Mouse (Mus musculus): ENCODE data around the gene Rem1. TPM values are rescaled to one million over a fixed set of nuclear protein-coding genes. Genes with fewer than 3 reads are reported as not detected.

The Rem1 gene
- total and polyA plus RNA-seq, 3 experiments, result not detected

GRCm38 (mm10) chr2:152622953-152623352 is 3.8 kb upstream of the Rem1 start, which contains the start of gene Defb25:
Defb25 (minus strand) TSS chr2:152623053.
- no peak for ATAC-seq (ENCODE audit: extremely low read depth, insufficient number of reproducible peaks, low FRiP score, poor library complexity, severe bottlenecking)
- H3K4me3 ChIP-seq (ENCODE audit: low read depth, low read length), result no peak within 1 kb of the TSS
- H3K9me3 ChIP-seq (replicated peaks), result no peaks in the 10 kb centered on the region
- DNase-seq (ENCODE audit: low spot score), result no peak
- H3K4me1 ChIP-seq (ENCODE audit: insufficient read depth, low read depth, low read length), result no peaks in the 10 kb centered on the region
- no peaks in the 10 kb centered on the region for H3K36me3 ChIP-seq (replicated peaks)
- H3K27me3 ChIP-seq (ENCODE audit: insufficient read depth, low read length), result peaks cover 17% of the 10 kb centered on the region
- no peak for TF ChIP-seq GATA2 (IDR thresholded peaks at IDR 0.05; ENCODE audit: borderline replicate concordance, low read depth, low read length)
- TF ChIP-seq TAL1 (conservative IDR thresholded peaks at IDR 0.05; ENCODE audit: low read depth, low read length), result no peak
- TF ChIP-seq GATA1 (IDR thresholded peaks at IDR 0.05; ENCODE audit: borderline replicate concordance, low read length), result no peak
- TF ChIP-seq CTCF (IDR thresholded peaks at IDR 0.05; ENCODE audit: low read depth, low read length), result no peak
- TF ChIP-seq POLR2AphosphoS5 (IDR thresholded peaks at IDR 0.05; ENCODE audit: insufficient replicate concordance, low read depth, low read length), result no peak

DNA sequence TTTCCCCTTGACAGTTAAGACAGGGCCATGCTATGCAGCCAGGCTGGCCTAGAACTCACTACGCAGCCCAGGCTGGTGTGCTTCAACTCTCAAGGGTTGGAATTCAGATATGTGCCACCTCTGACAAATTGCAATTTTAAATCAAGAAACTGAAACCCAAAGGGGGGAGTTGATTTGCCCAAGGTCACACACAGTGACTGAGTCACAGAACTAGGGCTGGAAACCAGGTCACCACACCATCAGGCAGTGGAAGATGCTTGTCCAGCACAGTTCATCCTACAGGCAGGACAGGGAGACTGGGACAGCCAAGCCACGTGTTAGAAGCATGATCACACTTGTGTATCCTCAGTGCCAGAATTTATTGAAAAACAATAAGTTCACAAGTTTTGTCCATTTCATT is 2.2 kb upstream of the Rem1 start:
- Histone ChIP-seq H3K36me3 (replicated peaks) (no peaks in the 10 kb centered on the region), H3K4me3 (ENCODE audit: low read depth, low read length) (no peak overlapping the region), H3K27me3 (ENCODE audit: insufficient read depth, low read length) (peaks cover 18% of the 10 kb centered on the region), H3K9me3 (replicated peaks) (no peaks in the 10 kb centered on the region), H3K4me1 (ENCODE audit: insufficient read depth, low read depth, low read length) (no peaks in the 10 kb centered on the region)
- no peak for DNase-seq (ENCODE audit: low spot score)
- no peak for ATAC-seq (ENCODE audit: extremely low read depth, insufficient number of reproducible peaks, low FRiP score, poor library complexity, severe bottlenecking)
- TF ChIP-seq CTCF (IDR thresholded peaks at IDR 0.05; ENCODE audit: low read depth, low read length) (no peak), POLR2AphosphoS5 (IDR thresholded peaks at IDR 0.05; ENCODE audit: insufficient replicate concordance, low read depth, low read length) (no peak), TAL1 (conservative IDR thresholded peaks at IDR 0.05; ENCODE audit: low read depth, low read length) (no peak), GATA1 (IDR thresholded peaks at IDR 0.05; ENCODE audit: borderline replicate concordance, low read length) (no peak), GATA2 (IDR thresholded peaks at IDR 0.05; ENCODE audit: borderline replicate concordance, low read depth, low read length) (no peak)

DNA sequence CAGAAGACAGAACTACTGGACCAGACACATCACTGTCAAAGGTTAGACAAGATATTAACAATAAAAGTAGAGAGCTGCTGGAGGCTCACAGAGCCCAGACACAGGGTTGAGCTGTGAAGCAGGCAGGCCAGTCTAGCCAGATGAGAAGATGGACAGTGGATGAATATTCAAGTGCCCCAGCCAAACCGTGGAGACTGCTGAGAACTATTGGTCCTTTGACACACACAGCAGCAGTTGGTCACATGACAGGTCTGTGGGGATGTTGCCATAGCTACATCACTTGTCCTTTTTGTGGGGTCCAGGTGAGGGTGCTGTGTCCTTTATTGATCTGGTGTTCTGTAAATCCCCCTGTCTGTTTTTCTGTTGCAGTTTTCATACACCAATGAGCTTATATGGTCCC is 1.5 kb upstream of the Rem1 start:
- Histone ChIP-seq H3K27me3 (ENCODE audit: insufficient read depth, low read length) (peaks cover 15% of the 10 kb centered on the region), H3K36me3 (replicated peaks) (no peaks in the 10 kb centered on the region), H3K9me3 (replicated peaks) (no peaks in the 10 kb centered on the region), H3K4me1 (ENCODE audit: insufficient read depth, low read depth, low read length) (no peaks in the 10 kb centered on the region), H3K4me3 (ENCODE audit: low read depth, low read length) (no peak overlapping the region)
- ATAC-seq (ENCODE audit: extremely low read depth, insufficient number of reproducible peaks, low FRiP score, poor library complexity, severe bottlenecking) (no peak), DNase-seq (ENCODE audit: low spot score) (no peak)
- no peak for TF ChIP-seq GATA1 (IDR thresholded peaks at IDR 0.05; ENCODE audit: borderline replicate concordance, low read length)
- no peak for TF ChIP-seq CTCF (IDR thresholded peaks at IDR 0.05; ENCODE audit: low read depth, low read length)
- no peak for TF ChIP-seq TAL1 (conservative IDR thresholded peaks at IDR 0.05; ENCODE audit: low read depth, low read length)
- TF ChIP-seq POLR2AphosphoS5 (IDR thresholded peaks at IDR 0.05; ENCODE audit: insufficient replicate concordance, low read depth, low read length), result no peak
- no peak for TF ChIP-seq GATA2 (IDR thresholded peaks at IDR 0.05; ENCODE audit: borderline replicate concordance, low read depth, low read length)

- DNase-seq (ENCODE audit: low spot score) (no peak), ATAC-seq (ENCODE audit: extremely low read depth, insufficient number of reproducible peaks, low FRiP score, poor library complexity, severe bottlenecking) (no peak)
- no peak for TF ChIP-seq CTCF (IDR thresholded peaks at IDR 0.05; ENCODE audit: low read depth, low read length)
- H3K4me3 ChIP-seq (ENCODE audit: low read depth, low read length), result no peak overlapping the region
- no peaks in the 10 kb centered on the region for H3K9me3 ChIP-seq (replicated peaks)
- H3K36me3 ChIP-seq (replicated peaks), result no peaks in the 10 kb centered on the region
- no peaks in the 10 kb centered on the region for H3K4me1 ChIP-seq (ENCODE audit: insufficient read depth, low read depth, low read length)
- H3K27me3 ChIP-seq (ENCODE audit: insufficient read depth, low read length), result peaks cover 14% of the 10 kb centered on the region
Measured at GRCm38 (mm10) chr2:152628066-152628465, 1.3 kb downstream of the Rem1 start.

DNA sequence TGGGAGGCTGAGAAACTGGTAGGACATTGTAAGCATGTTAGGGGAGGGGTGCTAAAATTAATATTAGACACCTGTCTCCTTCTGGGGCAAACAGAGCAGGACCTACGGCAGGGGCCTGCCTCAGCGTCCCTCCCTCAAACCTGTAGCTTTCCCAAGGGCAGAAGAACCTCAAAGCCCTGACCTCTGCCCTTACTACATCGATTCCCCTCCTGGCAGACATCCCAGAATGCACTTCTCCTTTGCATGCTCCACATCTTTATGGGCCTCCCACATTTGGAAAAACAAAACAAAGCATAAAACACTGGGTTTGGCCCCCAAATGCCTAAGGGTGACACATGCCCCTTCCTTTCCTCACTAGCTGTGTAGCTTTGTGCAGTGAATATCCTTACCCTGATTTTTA is 2.5 kb downstream of the Rem1 start:
- no peak for DNase-seq (ENCODE audit: low spot score)
- no peak for ATAC-seq (ENCODE audit: extremely low read depth, insufficient number of reproducible peaks, low FRiP score, poor library complexity, severe bottlenecking)
- Histone ChIP-seq H3K9me3 (replicated peaks) (no peaks in the 10 kb centered on the region), H3K27me3 (ENCODE audit: insufficient read depth, low read length) (peaks cover 14% of the 10 kb centered on the region), H3K36me3 (replicated peaks) (no peaks in the 10 kb centered on the region), H3K4me1 (ENCODE audit: insufficient read depth, low read depth, low read length) (no peaks in the 10 kb centered on the region), H3K4me3 (ENCODE audit: low read depth, low read length) (no peak overlapping the region)
- TF ChIP-seq GATA1 (IDR thresholded peaks at IDR 0.05; ENCODE audit: borderline replicate concordance, low read length), result no peak
- no peak for TF ChIP-seq POLR2AphosphoS5 (IDR thresholded peaks at IDR 0.05; ENCODE audit: insufficient replicate concordance, low read depth, low read length)
- TF ChIP-seq CTCF (IDR thresholded peaks at IDR 0.05; ENCODE audit: low read depth, low read length), result no peak
- no peak for TF ChIP-seq GATA2 (IDR thresholded peaks at IDR 0.05; ENCODE audit: borderline replicate concordance, low read depth, low read length)
- no peak for TF ChIP-seq TAL1 (conservative IDR thresholded peaks at IDR 0.05; ENCODE audit: low read depth, low read length)

DNA sequence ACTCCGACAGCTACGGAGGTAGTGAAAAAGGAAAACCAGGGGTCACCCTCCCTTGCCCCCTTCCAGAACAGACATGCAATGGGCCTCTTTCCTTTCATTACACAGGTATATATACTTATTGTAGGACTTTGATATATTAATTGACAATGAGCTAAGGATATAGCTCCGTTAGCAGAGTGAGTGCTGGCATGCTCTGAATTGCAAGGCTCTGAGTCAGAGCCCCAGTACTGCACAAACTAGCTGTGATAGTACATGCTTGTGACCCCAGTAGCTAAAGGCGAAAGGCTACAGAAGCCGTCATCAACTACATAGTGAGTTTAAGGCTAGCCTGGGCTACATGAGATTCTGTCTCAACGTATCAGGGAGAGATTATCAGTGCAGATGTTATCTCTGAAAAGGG is 3.2 kb downstream of the Rem1 start:
- DNase-seq (ENCODE audit: low spot score) (no peak), ATAC-seq (ENCODE audit: extremely low read depth, insufficient number of reproducible peaks, low FRiP score, poor library complexity, severe bottlenecking) (no peak)
- peaks cover 12% of the 10 kb centered on the region for H3K27me3 ChIP-seq (ENCODE audit: insufficient read depth, low read length)
- no peaks in the 10 kb centered on the region for H3K36me3 ChIP-seq (replicated peaks)
- no peak overlapping the region for H3K4me3 ChIP-seq (ENCODE audit: low read depth, low read length)
- no peaks in the 10 kb centered on the region for H3K9me3 ChIP-seq (replicated peaks)
- TF ChIP-seq TAL1 (conservative IDR thresholded peaks at IDR 0.05; ENCODE audit: low read depth, low read length) (no peak), CTCF (IDR thresholded peaks at IDR 0.05; ENCODE audit: low read depth, low read length) (no peak), POLR2AphosphoS5 (IDR thresholded peaks at IDR 0.05; ENCODE audit: insufficient replicate concordance, low read depth, low read length) (no peak), GATA2 (IDR thresholded peaks at IDR 0.05; ENCODE audit: borderline replicate concordance, low read depth, low read length) (no peak), GATA1 (IDR thresholded peaks at IDR 0.05; ENCODE audit: borderline replicate concordance, low read length) (no peak)
- H3K4me1 ChIP-seq (ENCODE audit: insufficient read depth, low read depth, low read length), result no peaks in the 10 kb centered on the region

GRCm38 (mm10) chr2:152633334-152633733 is 6.6 kb downstream of the Rem1 start:
- Histone ChIP-seq H3K36me3 (replicated peaks) (no peaks in the 10 kb centered on the region), H3K9me3 (replicated peaks) (no peaks in the 10 kb centered on the region), H3K27me3 (ENCODE audit: insufficient read depth, low read length) (peaks cover 2% of the 10 kb centered on the region), H3K4me1 (ENCODE audit: insufficient read depth, low read depth, low read length) (no peaks in the 10 kb centered on the region), H3K4me3 (ENCODE audit: low read depth, low read length) (no peak overlapping the region)
- no peak for TF ChIP-seq POLR2AphosphoS5 (IDR thresholded peaks at IDR 0.05; ENCODE audit: insufficient replicate concordance, low read depth, low read length)
- ATAC-seq (ENCODE audit: extremely low read depth, insufficient number of reproducible peaks, low FRiP score, poor library complexity, severe bottlenecking), result no peak
- DNase-seq (ENCODE audit: low spot score), result no peak
